Comparison of ENCODE assay signal across 7 mouse cellular contexts in genomic region chr5:34581671-34582313, GRCm38 (mm10). TPM values are rescaled to one million over a fixed set of nuclear protein-coding genes. Genes with fewer than 3 reads are reported as not detected.
DNase-seq lines count a peak whose midpoint lies in the region; ATAC-seq and TF ChIP-seq lines count a peak whose summit lies in the region.
"Not testable (repeated sequence)": the region's sequence is repeated elsewhere in the genome, so short reads cannot be mapped to it uniquely, and the experiment has no call there.

No protein-coding gene starts in this region.

- TF ChIP-seq CTCF in cortical plate, adult 2 months (IDR thresholded peaks at IDR 0.05; ENCODE audit: extremely low read depth, insufficient read depth, low read length); forebrain, postnatal 0 days (IDR thresholded peaks at IDR 0.05; ENCODE audit: low read depth); liver, postnatal 0 days (IDR thresholded peaks at IDR 0.05; ENCODE audit: low read depth); olfactory bulb, adult 2 months (IDR thresholded peaks at IDR 0.05; ENCODE audit: insufficient read depth, low read depth, low read length): not testable (repeated sequence)

- H3K9ac ChIP-seq in forebrain, postnatal 0 days = not testable (repeated sequence)
- peak overlapping the region; percentile 5; the same call in 1 of the 2 replicates for H3K9ac ChIP-seq in liver, postnatal 0 days (replicated peaks)

- not testable (repeated sequence) for H3K9me3 ChIP-seq in forebrain, postnatal 0 days (ENCODE audit: low read length); liver, postnatal 0 days (ENCODE audit: low read length)

- not testable (repeated sequence) for H3K4me3 ChIP-seq in cortical plate, adult 2 months (ENCODE audit: insufficient read depth, low read length); forebrain, postnatal 0 days (ENCODE audit: low read depth, low read length); olfactory bulb, adult 2 months (ENCODE audit: insufficient read depth, low read depth, low read length)
- 0 out of 2 replicates have a peak overlapping the region, but pooled peaks have one; percentile 7 for H3K4me3 ChIP-seq in liver, postnatal 0 days (ENCODE audit: low read depth, low read length)

- not testable (repeated sequence) for H3K36me3 ChIP-seq in forebrain, postnatal 0 days (ENCODE audit: insufficient read depth); liver, postnatal 0 days (replicated peaks; ENCODE audit: insufficient read depth, low read length)

- not testable (repeated sequence) for TF ChIP-seq POLR2A in cortical plate, adult 2 months (IDR thresholded peaks at IDR 0.05; ENCODE audit: extremely low read depth, insufficient read depth, low read length); olfactory bulb, adult 2 months (IDR thresholded peaks at IDR 0.05; ENCODE audit: insufficient read depth, low read depth, low read length)

- H3K27ac ChIP-seq in cortical plate, adult 2 months (ENCODE audit: insufficient read depth, low read length) = peak overlapping the region; percentile 39
- not testable (repeated sequence) for H3K27ac ChIP-seq in forebrain, postnatal 0 days (ENCODE audit: low read depth, low read length)
- peak overlapping the region; percentile 84 for H3K27ac ChIP-seq in liver, postnatal 0 days (ENCODE audit: low read depth)
- peak overlapping the region; percentile 49 for H3K27ac ChIP-seq in olfactory bulb, adult 2 months (ENCODE audit: insufficient read depth, low read depth, low read length)

- not testable (repeated sequence) for H3K4me2 ChIP-seq in forebrain, postnatal 0 days (ENCODE audit: low read depth)
- H3K4me2 ChIP-seq in liver, postnatal 0 days (ENCODE audit: low read depth, low read length) = peak overlapping the region; percentile 65

- not testable (repeated sequence) for H3K4me1 ChIP-seq in cortical plate, adult 2 months (ENCODE audit: control insufficient read depth, insufficient read depth, low read length); forebrain, postnatal 0 days (ENCODE audit: insufficient read depth)
- H3K4me1 ChIP-seq in liver, postnatal 0 days (ENCODE audit: insufficient read depth) = peaks cover 28% of the 10 kb centered on the region
- peaks cover 12% of the 10 kb centered on the region for H3K4me1 ChIP-seq in olfactory bulb, adult 2 months (ENCODE audit: control insufficient read depth, insufficient read depth, low read length)

- 0 out of 2 replicates have a peak, but pooled peaks have one; percentile 38 for TF ChIP-seq EP300 in liver, postnatal 0 days (IDR thresholded peaks at IDR 0.05; ENCODE audit: low read depth)

- ATAC-seq in forebrain, postnatal 0 days = peak; percentile 84
- ATAC-seq in liver, postnatal 0 days = peak; percentile 91

- WGBS in forebrain, postnatal 0 days = 40% methylated on average over 9 of the region's 10 CpGs
- 41% methylated on average over 10 of the region's 10 CpGs for WGBS in liver, postnatal 0 days (ENCODE audit: insufficient replicate concordance)
- 9% methylated on average over 10 of the region's 10 CpGs for WGBS in olfactory bulb, adult 2 months

- not testable (repeated sequence) for H3K27me3 ChIP-seq in forebrain, postnatal 0 days (ENCODE audit: insufficient read depth, low read length); liver, postnatal 0 days (ENCODE audit: insufficient read depth, low read length)

- DNase-seq in adrenal gland, postnatal 14 days = peak; percentile 62
- DNase-seq in forebrain, postnatal 0 days = peak; percentile 20
- peak; percentile 26 for DNase-seq in heart, postnatal 4 days
- peak; percentile 26 to 38 for DNase-seq in layer of hippocampus, adult 8-10 months (ENCODE audit: low spot score in 2 of 2)
- peak; percentile 53 for DNase-seq in liver, postnatal 0 days

RNA-seq across cellular contexts. Expression of gene Add1, which starts 8.3 kb away (rescaled TPM):
- 149 and 175 TPM in 2 replicates for total RNA-seq in adrenal gland, postnatal 14 days (2021)
- polyA plus RNA-seq in cortical plate, adult 2 months (2012; rRNA removed) = 375 and 376 TPM in 2 replicates
- total RNA-seq in forebrain, postnatal 0 days (2014; rRNA removed) = 270 and 334 TPM in 2 replicates
- polyA plus RNA-seq in forebrain, postnatal 0 days (2015; fragmentation: Nextera tagmentation; extraction: Ambion mirVana) = 165 and 175 TPM in 2 replicates
- total RNA-seq in heart, postnatal 4 days (2021) = 100 to 1,000 TPM; 202 to 209 TPM
- total RNA-seq in layer of hippocampus, adult 8-10 months (2022) = 100 to 1,000 TPM; 394 to 417 (median 404) TPM
- polyA plus RNA-seq in liver, postnatal 0 days (2015; fragmentation: Nextera tagmentation; extraction: Ambion mirVana) = 52.0 and 54.8 TPM in 2 replicates
- polyA plus RNA-seq in olfactory bulb, adult 2 months (2012; ENCODE audit: insufficient read depth, insufficient read length, low replicate concordance, missing spikeins) = 584 and 674 TPM in 2 replicates

RNA-seq across cellular contexts. Expression of gene Mfsd10, which starts 55.2 kb away (rescaled TPM):
- 37.6 and 40.3 TPM in 2 replicates for total RNA-seq in adrenal gland, postnatal 14 days (2021)
- 103 and 106 TPM in 2 replicates for polyA plus RNA-seq in cortical plate, adult 2 months (2012; rRNA removed)
- 59.9 and 78.4 TPM in 2 replicates for total RNA-seq in forebrain, postnatal 0 days (2014; rRNA removed)
- 76.0 and 95.9 TPM in 2 replicates for polyA plus RNA-seq in forebrain, postnatal 0 days (2015; fragmentation: Nextera tagmentation; extraction: Ambion mirVana)
- 10 to 100 TPM; 27.9 to 30.5 TPM for total RNA-seq in heart, postnatal 4 days (2021)
- 10 to 100 TPM; 39.6 to 50.6 (median 46.0) TPM for total RNA-seq in layer of hippocampus, adult 8-10 months (2022)
- polyA plus RNA-seq in liver, postnatal 0 days (2015; fragmentation: Nextera tagmentation; extraction: Ambion mirVana) = 31.1 and 32.7 TPM in 2 replicates
- polyA plus RNA-seq in olfactory bulb, adult 2 months (2012; ENCODE audit: insufficient read depth, insufficient read length, low replicate concordance, missing spikeins) = not detected in 2 replicates

RNA-seq across cellular contexts. Expression of gene Sh3bp2, which starts 56.2 kb away (rescaled TPM):
- 6.5 and 11.8 TPM in 2 replicates for total RNA-seq in adrenal gland, postnatal 14 days (2021)
- 3.5 TPM in 2 replicates for polyA plus RNA-seq in cortical plate, adult 2 months (2012; rRNA removed)
- total RNA-seq in forebrain, postnatal 0 days (2014; rRNA removed) = 37.6 and 43.7 TPM in 2 replicates
- polyA plus RNA-seq in forebrain, postnatal 0 days (2015; fragmentation: Nextera tagmentation; extraction: Ambion mirVana) = 21.5 and 21.8 TPM in 2 replicates
- 1 to 10 TPM; 6.1 to 7.9 TPM for total RNA-seq in heart, postnatal 4 days (2021)
- total RNA-seq in layer of hippocampus, adult 8-10 months (2022) = 10 to 100 TPM in 2 of 4 experiments, 1 to 10 TPM in 2; 3.8 to 13.5 (median 8.5) TPM
- polyA plus RNA-seq in liver, postnatal 0 days (2015; fragmentation: Nextera tagmentation; extraction: Ambion mirVana) = 7.7 and 9.8 TPM in 2 replicates
- polyA plus RNA-seq in olfactory bulb, adult 2 months (2012; ENCODE audit: insufficient read depth, insufficient read length, low replicate concordance, missing spikeins) = not detected in 2 replicates
